Mouse (Mus musculus) urinary bladder, postnatal 4 days (tissue): ENCODE results near the gene Amh.
"Not testable (repeated sequence)": the region's sequence is repeated elsewhere in the genome, so short reads cannot be mapped to it uniquely, and the experiment has no call there.

Experiments
- DNase-seq, 2 experiments: peaks; one replicate each; pipeline ENCODE4 v3.0.0; 2021 to 2022; ENCODE audit warnings: low spot score in 2 of 2

Amh gene

DNA sequence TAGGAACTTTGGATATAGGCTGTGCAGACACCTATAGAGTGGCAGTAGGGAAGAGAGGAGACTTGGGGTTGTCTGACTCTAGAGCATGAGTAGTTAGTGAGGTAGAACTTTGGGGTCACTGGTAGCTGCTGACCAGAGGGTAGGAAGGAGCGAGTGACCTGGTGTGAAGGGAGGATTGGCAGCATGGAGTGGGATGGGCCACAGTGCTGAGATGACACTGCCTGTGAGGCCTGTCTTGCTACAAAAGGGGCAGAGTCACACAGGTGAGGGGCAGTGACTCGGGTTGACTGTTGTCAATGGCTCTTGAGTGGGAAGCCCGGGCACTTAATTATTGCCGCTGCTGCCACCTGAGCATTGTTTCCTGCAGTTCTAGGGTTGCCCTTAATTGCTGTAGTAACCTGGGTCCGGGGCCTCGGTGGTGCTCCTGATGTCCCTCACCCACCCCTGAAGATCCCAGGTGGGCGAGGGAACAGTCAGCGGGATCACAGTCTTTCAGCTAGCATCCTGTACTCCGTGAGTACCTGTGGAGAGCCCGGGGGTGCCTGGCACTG, 22.9 kb downstream of the Amh start:
- no peak for DNase-seq

GRCm38 (mm10) chr10:80828587-80828986, 23.5 kb downstream of the Amh start:
- DNase-seq, result not testable (repeated sequence)

- no peak for DNase-seq
Observed at GRCm38 (mm10) chr10:80829359-80830278, 24.6 kb downstream of the Amh start.

GRCm38 (mm10) chr10:80831136-80831535, 26.1 kb downstream of the Amh start:
- DNase-seq, result no peak

- DNase-seq, result no peak
Observed at GRCm38 (mm10) chr10:80832818-80833217, 27.8 kb downstream of the Amh start.

DNA sequence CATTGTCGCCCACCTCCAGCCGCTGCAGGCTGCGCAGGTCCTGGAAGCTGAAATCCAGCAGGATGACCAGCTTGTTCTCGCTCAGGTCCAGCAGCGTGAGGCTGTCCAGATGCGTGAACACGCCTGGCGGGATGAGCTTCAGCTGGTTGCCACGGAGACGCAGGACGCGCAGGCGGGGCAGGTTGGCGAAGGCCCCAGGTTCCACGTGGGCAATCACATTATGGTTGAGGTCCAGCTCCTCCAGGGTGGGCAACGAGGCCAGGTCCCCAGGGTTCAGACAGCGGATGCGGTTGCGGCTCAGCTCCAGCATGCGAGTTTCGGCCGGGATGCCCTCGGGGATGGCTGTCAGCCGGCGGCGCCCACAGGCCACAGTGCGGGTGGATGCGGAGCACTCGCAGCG, 30.6 kb downstream of the Amh start:
- DNase-seq, result no peak

DNA sequence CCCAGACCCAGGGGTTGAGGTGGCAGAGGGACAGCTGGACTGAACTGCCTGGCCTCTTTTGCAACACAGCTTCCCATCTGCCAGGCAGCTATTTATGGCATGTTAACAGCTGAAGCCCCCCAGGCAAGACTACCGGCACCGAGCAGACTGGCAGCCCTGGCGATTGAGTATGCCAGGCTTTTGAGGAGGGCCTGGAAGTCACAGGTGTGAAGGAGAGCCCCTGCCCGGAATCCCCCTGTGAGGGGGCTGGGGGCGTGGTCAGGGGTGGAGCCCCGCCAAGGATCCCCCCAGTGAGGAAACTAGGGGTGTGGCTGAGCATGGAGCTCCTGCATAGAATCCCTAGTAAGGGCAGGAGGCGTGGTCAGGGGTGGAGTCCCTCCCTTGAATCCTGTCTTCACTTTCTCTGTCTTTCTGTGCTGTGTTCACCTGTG, 31.9 kb downstream of the Amh start:
- DNase-seq, result no peak

- no peak for DNase-seq
Observed at GRCm38 (mm10) chr10:80837827-80838226, 32.8 kb downstream of the Amh start.

GRCm38 (mm10) chr10:80838346-80838912, 33.4 kb downstream of the Amh start:
- no peak for DNase-seq

- no peak for DNase-seq
Observed at GRCm38 (mm10) chr10:80839848-80840247, 34.8 kb downstream of the Amh start.

- no peak for DNase-seq
Observed at GRCm38 (mm10) chr10:80841685-80842084, 36.6 kb downstream of the Amh start.

DNA sequence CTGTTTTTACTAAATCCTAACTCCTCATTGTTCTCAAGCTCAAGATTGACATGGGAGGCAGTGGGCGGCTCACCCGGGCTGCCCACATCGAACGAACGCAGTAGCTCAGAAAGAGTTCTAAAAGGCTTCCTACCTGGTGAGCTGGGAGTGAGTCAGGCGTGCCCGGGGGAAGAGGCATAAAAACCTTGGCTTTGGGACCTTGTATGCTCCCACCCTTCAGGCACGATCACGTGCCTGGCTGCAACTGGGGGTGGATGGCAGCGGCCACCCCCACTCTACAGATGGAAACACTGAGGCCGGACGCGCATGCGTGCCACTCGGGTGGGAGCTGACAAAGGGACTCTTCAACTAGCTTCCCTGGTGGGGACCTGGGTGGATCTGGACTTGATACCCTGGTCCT, 37.3 kb downstream of the Amh start:
- DNase-seq, result no peak

DNA sequence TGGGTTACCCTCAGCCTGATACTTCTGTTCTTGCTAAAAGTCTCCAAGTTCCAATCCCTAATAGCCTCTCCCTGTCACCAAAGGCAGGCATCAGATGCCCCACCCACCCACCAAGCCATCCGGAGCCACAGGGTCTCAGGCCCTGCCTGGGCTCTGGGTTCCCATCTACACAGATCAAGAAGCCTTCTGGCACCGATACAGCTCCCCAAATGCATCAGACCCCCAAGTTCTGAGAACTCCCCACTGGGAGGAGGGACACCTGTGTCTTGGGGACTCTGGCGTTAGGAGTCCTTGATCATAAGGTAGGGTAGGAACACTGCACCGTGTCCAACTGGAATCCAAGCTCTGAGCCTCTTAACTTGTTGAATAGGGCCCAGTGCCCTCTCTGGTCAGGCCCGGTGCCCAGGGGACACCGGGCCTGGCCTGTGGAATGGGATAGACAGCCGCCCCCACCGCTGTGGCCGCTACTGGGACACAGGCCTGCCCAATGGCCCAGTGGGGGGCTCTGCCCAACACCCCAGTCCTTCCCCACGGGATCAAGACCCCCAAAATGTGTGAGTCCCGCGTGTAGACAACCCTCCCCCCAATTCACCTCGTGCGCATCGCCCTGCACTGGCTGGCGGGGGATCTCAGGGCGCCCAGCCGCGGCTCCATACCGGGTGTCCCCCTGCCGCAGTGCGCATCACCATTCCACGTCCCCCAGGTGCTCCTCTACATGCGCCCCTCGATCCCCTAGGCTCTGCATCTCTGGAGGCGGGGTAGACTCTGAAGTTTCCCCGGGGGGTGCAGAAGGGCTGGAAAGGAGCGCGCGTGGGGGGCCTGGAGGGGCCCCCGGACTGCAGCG, 38.3 kb downstream of the Amh start:
- DNase-seq, result no peak

DNA sequence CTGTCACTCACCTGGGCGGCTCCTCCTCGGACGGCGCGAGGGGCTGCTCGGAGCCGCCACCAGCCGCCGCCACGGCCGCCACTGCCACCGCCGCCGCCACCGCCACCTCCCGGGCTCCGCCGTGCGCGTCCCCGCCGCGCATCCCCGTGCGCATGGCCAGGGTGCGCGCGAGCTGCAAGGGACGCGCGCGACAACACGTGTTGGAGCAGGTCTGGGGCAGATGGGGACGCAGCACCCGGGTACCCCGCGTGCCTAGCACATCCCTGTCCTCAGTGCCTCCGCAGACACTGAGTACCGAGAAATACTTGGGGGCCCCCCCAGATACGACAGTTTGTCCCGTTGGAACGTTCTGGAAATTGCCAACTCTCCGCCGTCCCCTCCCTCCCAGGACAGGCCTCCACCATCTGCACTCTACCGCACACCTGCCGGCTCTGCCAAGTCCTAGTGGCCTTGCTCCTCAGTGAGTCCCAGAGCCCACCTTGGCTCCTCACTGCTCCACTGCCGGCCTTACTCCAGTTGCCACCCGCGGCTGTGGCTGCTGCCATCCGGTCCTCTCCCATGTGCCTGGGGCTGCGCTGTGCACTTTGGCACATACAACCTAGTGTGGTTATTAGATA, 39.0 kb downstream of the Amh start, which contains the start of gene Lingo3:
Gene Lingo3, minus strand, starts transcription at position 109 of the 617 bp plus-strand sequence.
- no peak for DNase-seq

DNA sequence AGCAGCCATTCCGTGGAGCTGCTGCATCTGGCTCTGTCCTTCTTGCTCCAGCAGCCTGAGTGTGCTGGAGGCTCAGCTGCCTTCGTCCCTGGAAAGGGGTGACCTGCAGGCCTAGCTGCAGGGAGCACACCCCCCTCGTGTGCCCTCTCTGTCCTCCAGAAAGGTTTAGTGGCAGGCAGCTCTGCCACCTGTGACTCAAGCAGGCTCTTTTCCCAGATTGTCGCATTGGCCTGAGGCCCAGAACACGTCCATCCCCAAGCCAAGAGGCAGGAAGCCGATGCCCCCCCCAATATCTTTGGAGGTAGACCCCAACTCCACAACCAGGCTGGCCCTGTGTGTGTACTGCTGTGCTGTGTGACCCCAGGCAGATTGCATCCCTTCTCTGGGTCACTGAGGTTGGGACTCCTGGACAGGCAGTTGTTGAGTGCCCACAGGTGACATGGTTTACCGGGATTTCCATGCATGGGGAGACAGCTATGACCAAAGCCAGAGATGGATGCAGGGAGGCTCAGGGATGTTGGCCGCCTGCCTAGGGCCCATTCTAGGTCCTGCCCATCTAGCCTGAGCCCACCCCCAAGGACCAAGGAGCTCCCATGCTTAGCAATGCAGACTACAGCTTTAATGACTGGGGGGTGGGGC, 40.1 kb downstream of the Amh start:
- DNase-seq, result no peak

GRCm38 (mm10) chr10:80845732-80846131, 40.7 kb downstream of the Amh start:
- no peak for DNase-seq

DNA sequence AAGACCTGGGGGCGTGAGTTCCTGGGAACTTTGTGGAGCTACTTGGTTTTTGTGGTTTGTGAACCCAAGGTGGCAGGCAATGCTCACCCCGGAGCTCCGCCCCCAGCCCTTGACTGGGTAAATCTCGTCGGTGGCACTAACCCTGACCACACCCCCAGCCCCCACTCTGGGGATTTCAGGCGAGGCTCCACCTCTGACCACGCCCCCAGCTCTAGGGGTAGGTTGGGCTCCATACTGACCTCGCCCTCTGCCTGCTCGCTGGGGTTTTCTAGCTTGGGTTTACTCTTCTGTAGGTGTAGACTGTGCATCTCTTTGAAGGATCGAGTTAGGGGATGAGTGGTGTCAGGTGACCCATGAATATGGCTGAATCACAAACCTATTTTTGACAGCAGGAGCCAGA, 43.5 kb downstream of the Amh start:
- no peak for DNase-seq

- peak; percentile 97 for DNase-seq
Observed at GRCm38 (mm10) chr10:80854913-80855748, 50.1 kb downstream of the Amh start, which contains the start of the genes Lsm7 and Sppl2b. Gene Lsm7 (minus strand): TSS chr10:80855209. Gene Sppl2b (plus strand): TSS chr10:80855275.

DNA sequence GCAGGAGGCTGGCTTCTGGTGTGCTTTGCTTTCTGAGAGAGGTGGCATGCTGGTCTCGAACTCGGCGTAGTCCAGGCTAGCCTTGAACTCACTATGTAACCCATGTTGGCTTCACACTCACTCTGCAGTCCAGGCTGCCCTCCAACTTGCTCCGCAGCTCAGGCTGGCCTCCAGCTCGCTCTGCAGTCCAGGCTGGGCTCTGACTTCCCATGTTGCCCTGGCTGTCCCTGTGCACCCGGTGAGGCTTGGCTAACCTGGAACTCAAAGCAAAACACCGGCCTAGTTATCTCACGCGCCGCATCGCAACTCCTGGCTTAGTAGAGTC, 50.7 kb downstream of the Amh start:
- no peak for DNase-seq

DNA sequence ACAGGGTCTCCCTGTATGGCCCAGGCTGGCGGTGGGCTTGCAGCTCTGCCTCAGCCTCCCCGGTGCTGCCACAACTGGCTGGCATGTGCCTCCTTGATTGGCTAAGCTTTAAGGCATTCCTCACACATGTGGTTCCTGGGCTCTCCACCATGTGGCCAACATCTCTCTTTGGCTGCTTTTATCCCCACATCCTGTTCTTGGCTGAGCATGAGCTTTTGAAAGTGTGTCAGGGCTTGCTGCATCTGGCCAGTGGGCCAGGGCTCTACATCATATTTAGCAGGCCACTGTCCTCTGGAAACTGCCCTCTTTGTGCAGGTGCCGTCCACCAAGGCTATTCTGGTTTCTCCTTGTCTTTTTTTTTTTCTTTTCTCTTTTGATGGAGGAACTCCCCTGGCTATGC, 51.2 kb downstream of the Amh start:
- no peak for DNase-seq
